Mouse (Mus musculus) thymus, adult 2 months (tissue): Measurements from ENCODE around the gene Anln. TPM values are rescaled to one million over a fixed set of nuclear protein-coding genes. Genes with fewer than 3 reads are reported as not detected.
A peak's percentile ranks its signal among the peaks of the same experiment; 100 is the strongest.

Experiments
- DNase-seq: peaks from one replicate; pipeline ENCODE4 v3.0.0; 2021
- H3K27ac ChIP-seq: fragments of 200-500 bp; 2 replicates; pipeline ENCODE4 v1.5.1; 2012; ENCODE audit warnings: low read length, control low read depth; ENCODE audit not compliant: control insufficient read depth, insufficient read depth
- H3K27me3 ChIP-seq: fragments of 200-500 bp; 2 replicates; pipeline ENCODE4 v1.6.1; 2012; ENCODE audit warnings: mild to moderate bottlenecking, low read length, moderate library complexity, mixed read lengths; ENCODE audit not compliant: control insufficient read depth, insufficient read depth
- H3K36me3 ChIP-seq: fragments of 200-500 bp; 2 replicates; pipeline ENCODE4 v1.6.1; 2012; ENCODE audit warnings: mild to moderate bottlenecking, low read length, moderate library complexity; ENCODE audit not compliant: control insufficient read depth, insufficient read depth
- H3K4me1 ChIP-seq: fragments of 200-500 bp; replicated peaks from 2 replicates; pipeline ENCODE4 v1.6.1; 2012; ENCODE audit warnings: low read length; ENCODE audit not compliant: control insufficient read depth, insufficient read depth
- H3K4me3 ChIP-seq: fragments of 200-500 bp; 2 replicates; pipeline ENCODE4 v1.5.1; 2012; ENCODE audit warnings: mild to moderate bottlenecking, low read length, control low read depth, moderate library complexity; ENCODE audit not compliant: control insufficient read depth, insufficient read depth
- CTCF ChIP-seq: fragments of 200-500 bp; IDR thresholded peaks from 2 replicates; pipeline ENCODE4 v1.5.1; 2012; ENCODE audit warnings: mild to moderate bottlenecking, control low read depth, low read length, moderate library complexity, borderline replicate concordance; ENCODE audit not compliant: control insufficient read depth, poor library complexity, insufficient read depth; ENCODE audit errors: extremely low read depth
- POLR2A ChIP-seq: fragments of 200-500 bp; IDR thresholded peaks from 2 replicates; pipeline ENCODE4 v1.6.1; 2012; ENCODE audit warnings: mild to moderate bottlenecking, low read length, control low read depth, moderate library complexity; ENCODE audit not compliant: control insufficient read depth, poor library complexity, insufficient read depth; ENCODE audit errors: extremely low read depth
- WGBS: fragments of 180-500 bp; shearing (Covaris S2); methylation state at CpG from one replicate; pipeline ENCODE4 v1.1.7; 2018; 5-methylcytosine and 5-hydroxymethylcytosine counted together
- polyA plus RNA-seq: library from polyadenylated mRNA; depleted of rRNA; stranded (reverse); fragments of >200 nt; gene quantifications from 2 replicates; pipeline ENCODE4 v1.2.3, GENCODE M21; 2012

Gene Anln
- polyA plus RNA-seq, 1 experiment, result 11.1 TPM

DNA sequence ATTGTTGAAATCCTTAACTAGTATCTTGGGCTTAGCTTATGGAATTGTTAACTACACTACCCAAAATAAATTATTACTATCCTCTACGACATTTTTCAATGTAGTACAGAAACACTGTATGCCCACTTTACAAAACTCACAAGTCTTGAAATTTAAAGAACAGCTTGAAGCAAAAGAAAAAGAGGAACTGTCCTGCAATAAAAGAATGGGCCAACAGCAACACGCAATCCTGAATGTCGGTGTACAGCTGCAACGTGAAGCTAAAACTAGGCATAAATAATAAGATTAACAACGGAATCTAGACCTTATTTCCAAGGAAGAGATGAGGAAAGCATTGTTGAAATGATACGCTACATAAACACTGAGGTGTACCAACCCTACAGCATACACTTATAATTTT is 1.1 kb downstream of the Anln start:
- no peak for DNase-seq
- no peak overlapping the region for H3K27ac ChIP-seq
- peaks cover 5% of the 10 kb centered on the region for H3K4me1 ChIP-seq
- WGBS, result 3% methylated on average over 6 of the region's 6 CpGs
- H3K27me3 ChIP-seq, result no peaks in the 10 kb centered on the region
- TF ChIP-seq POLR2A (no peak), CTCF (no peak)
- no peaks in the 10 kb centered on the region for H3K36me3 ChIP-seq
- H3K4me3 ChIP-seq, result no peak overlapping the region

DNA sequence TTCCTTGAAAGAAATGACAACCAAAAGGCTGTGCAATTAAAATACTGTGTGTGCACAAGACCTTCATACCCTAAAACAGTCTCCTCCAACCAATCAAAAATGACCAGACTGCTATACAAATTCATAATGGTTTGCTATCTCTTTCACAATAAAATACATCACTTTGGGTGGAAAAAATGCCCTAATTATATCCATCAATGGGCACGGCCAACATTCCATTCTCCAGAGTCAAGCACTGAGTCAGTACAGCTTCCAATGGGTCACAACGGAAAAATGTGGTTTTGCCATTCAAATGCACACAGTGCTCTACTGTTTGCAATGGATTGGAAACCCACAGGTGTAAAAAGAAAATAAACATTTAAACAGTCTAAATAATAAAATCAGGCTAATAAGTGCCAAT is 3.1 kb downstream of the Anln start:
- TF ChIP-seq POLR2A (no peak), CTCF (no peak)
- H3K27me3 ChIP-seq, result no peaks in the 10 kb centered on the region
- no peak for DNase-seq
- H3K27ac ChIP-seq, result no peak overlapping the region
- H3K4me1 ChIP-seq, result peaks cover 5% of the 10 kb centered on the region
- no peak overlapping the region for H3K4me3 ChIP-seq
- WGBS, result 85% methylated on average over 2 of the region's 2 CpGs
- H3K36me3 ChIP-seq, result 0 out of 2 replicates have a peak, but pooled peaks cover 6% of the 10 kb centered on the region

DNA sequence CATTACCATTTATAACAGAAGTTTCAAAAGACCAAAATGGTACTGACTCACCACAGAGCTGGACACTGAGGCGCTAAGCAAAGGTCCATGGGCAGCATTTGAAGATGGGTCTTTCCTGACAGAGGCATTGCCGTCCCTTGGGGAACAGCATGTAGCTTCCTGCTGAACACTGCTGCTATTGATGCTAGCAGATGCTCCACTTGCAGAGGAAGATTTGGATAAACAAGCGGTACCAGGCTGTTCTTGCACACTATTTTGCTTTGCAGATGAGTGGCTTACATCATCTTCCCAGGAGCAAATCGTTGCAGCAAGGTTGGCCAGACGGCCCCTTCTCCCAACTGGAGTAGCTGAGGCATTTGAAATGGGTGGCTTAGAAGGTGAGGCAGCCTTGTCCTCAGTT is 12.9 kb downstream of the Anln start:
- TF ChIP-seq POLR2A (no peak), CTCF (no peak)
- 95% methylated on average over 5 of the region's 5 CpGs for WGBS
- H3K27ac ChIP-seq, result no peak overlapping the region
- H3K27me3 ChIP-seq, result no peaks in the 10 kb centered on the region
- no peak overlapping the region for H3K4me3 ChIP-seq
- H3K4me1 ChIP-seq, result no peaks in the 10 kb centered on the region
- H3K36me3 ChIP-seq, result peaks cover 45% of the 10 kb centered on the region
- no peak for DNase-seq

DNA sequence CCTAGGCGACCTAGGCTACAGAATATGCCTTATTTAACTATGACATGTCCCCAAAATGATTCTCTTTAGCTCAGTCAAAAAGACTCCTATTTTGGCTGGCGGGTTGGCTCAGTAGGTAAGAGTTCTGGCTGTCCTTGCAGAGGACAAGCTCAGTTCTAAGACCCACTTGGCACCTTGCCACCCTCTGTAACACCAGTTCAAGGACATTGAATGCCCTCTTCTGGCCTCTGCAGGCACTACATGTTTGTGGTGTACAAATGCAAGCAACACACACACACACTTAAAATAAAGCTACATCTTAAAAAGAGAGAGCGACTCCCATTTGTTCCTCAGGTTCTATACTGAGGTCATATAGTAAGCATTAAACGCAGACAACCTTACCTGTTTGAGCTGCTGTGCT is 16.2 kb downstream of the Anln start:
- no peak overlapping the region for H3K4me3 ChIP-seq
- H3K27me3 ChIP-seq, result no peaks in the 10 kb centered on the region
- peak; percentile 22 for DNase-seq
- WGBS, result 98% methylated on average over 4 of the region's 4 CpGs
- TF ChIP-seq POLR2A (no peak), CTCF (no peak)
- peaks cover 66% of the 10 kb centered on the region for H3K36me3 ChIP-seq
- no peak overlapping the region for H3K27ac ChIP-seq
- H3K4me1 ChIP-seq, result no peaks in the 10 kb centered on the region

DNA sequence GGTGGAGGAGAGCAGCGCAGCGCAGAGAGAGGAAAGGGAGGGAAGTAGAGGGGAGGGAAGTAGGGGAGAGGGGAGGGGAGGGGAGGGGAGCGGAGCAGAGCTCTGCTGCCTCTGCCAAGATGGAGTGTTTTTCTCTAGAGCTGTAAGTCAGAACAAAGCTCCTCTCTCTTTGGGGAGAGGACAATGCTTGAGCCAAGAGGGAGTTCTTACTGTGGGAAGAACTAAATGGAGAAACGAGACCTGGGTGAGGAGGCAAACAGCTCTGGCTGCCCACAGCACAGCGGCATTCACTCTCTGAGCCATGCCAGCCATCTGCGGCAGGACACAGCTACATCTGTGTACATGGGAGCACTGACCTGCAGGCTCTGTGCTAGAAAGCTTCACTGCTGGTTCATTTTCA is 21.0 kb downstream of the Anln start:
- no peak for DNase-seq

DNA sequence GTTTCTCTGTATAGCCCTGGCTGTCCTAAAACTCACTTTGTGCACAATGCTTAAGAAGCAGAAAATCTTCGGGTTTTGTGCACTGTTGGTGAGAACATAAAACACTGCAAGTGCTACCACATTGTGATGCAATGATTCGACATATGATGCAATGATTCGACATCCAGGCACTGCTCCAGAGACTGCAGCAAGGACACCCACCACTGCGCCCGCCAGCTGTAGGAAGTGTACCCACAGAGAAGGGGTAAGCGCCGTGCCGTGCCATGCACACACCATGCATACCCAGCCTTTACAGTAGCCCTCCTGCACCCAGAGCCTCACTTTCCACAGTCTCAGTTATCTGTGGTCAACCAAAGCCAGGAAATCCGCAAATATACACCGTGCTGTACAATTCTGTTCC is 22.4 kb downstream of the Anln start:
- DNase-seq, result no peak
- Histone ChIP-seq H3K4me1 (no peaks in the 10 kb centered on the region; the same call in 1 of the 2 replicates), H3K4me3 (no peak overlapping the region), H3K27me3 (no peaks in the 10 kb centered on the region), H3K36me3 (peaks cover 77% of the 10 kb centered on the region), H3K27ac (no peak overlapping the region)
- WGBS, result 55% methylated on average over 10 of the region's 10 CpGs
- TF ChIP-seq CTCF (no peak), POLR2A (no peak)

More for the DNA sequence above, 21.0 kb downstream of the Anln start:
- no peak overlapping the region for H3K27ac ChIP-seq
- H3K36me3 ChIP-seq, result peaks cover 78% of the 10 kb centered on the region
- WGBS, result 95% methylated on average over 6 of the region's 6 CpGs
- H3K4me1 ChIP-seq, result no peaks in the 10 kb centered on the region; the same call in 1 of the 2 replicates
- H3K4me3 ChIP-seq, result no peak overlapping the region
- TF ChIP-seq POLR2A (no peak), CTCF (no peak)
- no peaks in the 10 kb centered on the region for H3K27me3 ChIP-seq

DNA sequence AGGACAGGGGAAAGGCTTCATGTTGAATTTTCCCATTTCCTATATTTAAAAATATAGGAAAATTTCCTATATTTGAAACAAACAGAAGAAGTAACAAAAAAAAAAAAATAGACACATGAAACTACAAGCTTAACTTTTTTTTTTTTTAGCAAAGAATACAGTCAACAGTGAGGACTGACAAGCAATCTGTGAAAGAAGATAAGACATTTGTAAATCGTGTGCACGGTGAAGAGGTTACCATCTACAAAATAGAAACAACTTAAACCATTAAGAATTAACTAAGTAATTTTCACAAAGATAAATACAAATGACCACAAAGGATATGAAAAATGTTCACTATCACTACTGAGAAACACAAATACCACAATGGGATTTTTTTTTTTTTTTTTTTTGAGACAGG is 22.8 kb downstream of the Anln start:
- Histone ChIP-seq H3K36me3 (peaks cover 77% of the 10 kb centered on the region), H3K27me3 (no peaks in the 10 kb centered on the region), H3K27ac (no peak overlapping the region), H3K4me3 (no peak overlapping the region), H3K4me1 (no peaks in the 10 kb centered on the region; the same call in 1 of the 2 replicates)
- WGBS, result 95% methylated on average over 2 of the region's 2 CpGs
- TF ChIP-seq POLR2A (no peak), CTCF (no peak)
- DNase-seq, result no peak
